In the genomic region with DNA sequence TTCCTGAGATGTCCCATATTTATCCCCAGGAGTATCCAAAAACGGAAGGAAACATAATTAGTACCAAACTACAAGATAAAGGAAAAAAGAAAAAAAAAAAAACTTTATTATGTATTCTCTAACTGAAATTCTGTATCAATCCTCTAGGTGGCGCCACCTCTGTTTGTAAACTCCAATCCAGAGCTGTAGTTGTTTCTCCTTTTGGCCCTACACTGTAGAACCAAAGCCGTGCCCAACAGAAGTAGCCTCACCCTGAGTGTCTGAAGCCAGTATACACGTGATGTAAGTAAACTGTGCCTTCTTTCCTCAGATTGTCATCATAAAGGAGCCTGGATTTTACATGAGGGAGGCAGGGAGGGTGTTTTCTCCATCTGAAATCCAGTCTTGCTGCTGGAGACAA, we compare ENCODE assay signal across 10 mouse cellular contexts.
DNase-seq lines count a peak whose midpoint lies in the region; ATAC-seq and TF ChIP-seq lines count a peak whose summit lies in the region.
"Had no signal": no experiment of that assay in that cellular context is flagged by ENCODE, and none has a peak within 500 bp of the region (broad histone marks: within the 10 kb centered on the region; RNA-seq: fewer than 3 reads in every experiment).

No protein-coding gene starts in this region.

- H3K36me3 ChIP-seq in heart, adult 2 months (ENCODE audit: control insufficient read depth, insufficient read depth, low read length), result no peaks in the 10 kb centered on the region
- no peaks in the 10 kb centered on the region for H3K36me3 ChIP-seq in forebrain, embryonic 14.5 days (ENCODE audit: control insufficient read depth, insufficient read depth, low read length)
- H3K36me3 ChIP-seq: heart, embryonic 13.5 days had no signal

- H3K4me1 ChIP-seq in heart, adult 2 months (ENCODE audit: control insufficient read depth, insufficient read depth, low read length), result no peaks in the 10 kb centered on the region
- peaks cover 12% of the 10 kb centered on the region; the same call in 1 of the 2 replicates for H3K4me1 ChIP-seq in forebrain, embryonic 14.5 days (ENCODE audit: control insufficient read depth, insufficient read depth, low read length)

- TF ChIP-seq POLR2A in heart, adult 2 months (IDR thresholded peaks at IDR 0.05; ENCODE audit: insufficient read depth, low read depth, low read length), result no peak

- TF ChIP-seq EP300 in heart, adult 2 months (IDR thresholded peaks at IDR 0.05; ENCODE audit: insufficient read depth, low read depth, low read length), result no peak

- no peaks in the 10 kb centered on the region for H3K9me3 ChIP-seq in forebrain, embryonic 14.5 days (replicated peaks; ENCODE audit: control insufficient read depth, low read length)
- H3K9me3 ChIP-seq: heart, embryonic 13.5 days had no signal

- peak; percentile 71 for TF ChIP-seq CTCF in heart, adult 2 months (IDR thresholded peaks at IDR 0.05)

- no peak overlapping the region for H3K27ac ChIP-seq in heart, adult 2 months
- H3K27ac ChIP-seq in forebrain, embryonic 14.5 days (ENCODE audit: low read depth, low read length), result no peak overlapping the region
- H3K27ac ChIP-seq: heart, embryonic 13.5 days; macrophage had no signal

- intact Hi-C loops in heart, adult 2 months (cut with DNase I), result loop anchor here (2.0 kb wide), 1 partner anchor 1314 kb away; no protein-coding TSS in a partner anchor

- H3K79me2 ChIP-seq in heart, adult 2 months (replicated peaks; ENCODE audit: control insufficient read depth, insufficient read depth, low read length), result no peaks in the 10 kb centered on the region

- no peak overlapping the region for H3K4me3 ChIP-seq in heart, adult 2 months
- H3K4me3 ChIP-seq in forebrain, embryonic 14.5 days (ENCODE audit: low read depth, low read length), result no peak overlapping the region
- H3K4me3 ChIP-seq: heart, embryonic 13.5 days had no signal

- peak; percentile 65; the same call in 1 of the 2 replicates for ATAC-seq in forebrain, embryonic 14.5 days

- DNase-seq in heart, adult 2 months, result no peak
- DNase-seq in heart, adult 9 months (ENCODE audit: low spot score in 2 of 2), result no peak
- DNase-seq in ovary, postnatal 14 days (ENCODE audit: low spot score), result peak; percentile 6
- no peak for DNase-seq in ovary, postnatal 10 days (ENCODE audit: low spot score)
- peak; percentile 76 for DNase-seq in forebrain, embryonic 14.5 days (ENCODE audit: low spot score)
- DNase-seq in retina, adult 2 months (ENCODE audit: low read depth, low spot score), result peak; percentile 11
- DNase-seq in thymus, postnatal 25 days, result no peak
- no peak for DNase-seq in urinary bladder, postnatal 10 days (ENCODE audit: low spot score)

- WGBS in heart, adult 2 months, result 11% methylated on average over 4 of the region's 4 CpGs
- WGBS in forebrain, embryonic 14.5 days, result 15% methylated on average over 4 of the region's 4 CpGs

- H3K4me2 ChIP-seq in forebrain, embryonic 14.5 days (ENCODE audit: low read length), result no peak overlapping the region
- H3K4me2 ChIP-seq: heart, embryonic 13.5 days had no signal

- H3K9ac ChIP-seq in heart, adult 2 months (ENCODE audit: low read depth, low read length), result no peak overlapping the region
- H3K9ac ChIP-seq in forebrain, embryonic 14.5 days (ENCODE audit: low read length), result no peak overlapping the region
- H3K9ac ChIP-seq: heart, embryonic 13.5 days had no signal

- no peaks in the 10 kb centered on the region for H3K27me3 ChIP-seq in heart, adult 2 months (ENCODE audit: control insufficient read depth, insufficient read depth, low read length)
- H3K27me3 ChIP-seq in forebrain, embryonic 14.5 days (replicated peaks; ENCODE audit: control insufficient read depth, insufficient read depth, low read length), result no peaks in the 10 kb centered on the region
- H3K27me3 ChIP-seq: heart, embryonic 13.5 days had no signal

Comparison
In these comparisons a context has a peak if more than half of its experiments do, and no peak if none do; other contexts are left out.
1. DNase-seq: peak in ovary, postnatal 14 days (single experiment), forebrain, embryonic 14.5 days (single experiment) and retina, adult 2 months (single experiment); none in heart, adult 2 months (0 of 2), heart, adult 9 months (0 of 2), ovary, postnatal 10 days (single experiment), thymus, postnatal 25 days (single experiment) and urinary bladder, postnatal 10 days (single experiment).